Mouse (Mus musculus): ENCODE results near the gene 3110070M22Rik.
"Not testable (repeated sequence)": the region's sequence is repeated elsewhere in the genome, so short reads cannot be mapped to it uniquely, and the experiment has no call there.

The 3110070M22Rik gene

GRCm38 (mm10) chr13:119487880-119488580, at the start of gene 3110070M22Rik, which contains the start of gene Tmem267:
TSS of gene 3110070M22Rik (minus strand) at chr13:119488383.
TSS of gene Tmem267 (plus strand) at chr13:119488039.
- peak; percentile 65 for DNase-seq (ENCODE audit: low read depth, low spot score)

- not testable (repeated sequence) for DNase-seq (ENCODE audit: low read depth, low spot score)
These were observed 6.8 kb upstream of the 3110070M22Rik start for GRCm38 (mm10) chr13:119494938-119495337.

GRCm38 (mm10) chr13:119492083-119492482, 3.9 kb upstream of the 3110070M22Rik start:
- not testable (repeated sequence) for DNase-seq (ENCODE audit: low read depth, low spot score)

- no peak for DNase-seq (ENCODE audit: low read depth, low spot score)
These were observed 829 bp downstream of the 3110070M22Rik start for GRCm38 (mm10) chr13:119487354-119487753.

GRCm38 (mm10) chr13:119477789-119478188, 10.4 kb downstream of the 3110070M22Rik start:
- no peak for DNase-seq (ENCODE audit: low read depth, low spot score)

GRCm38 (mm10) chr13:119476631-119477030, 11.6 kb downstream of the 3110070M22Rik start:
- DNase-seq (ENCODE audit: low read depth, low spot score) = no peak

- DNase-seq (ENCODE audit: low read depth, low spot score) = peak; percentile 80
These were observed 25.3 kb downstream of the 3110070M22Rik start, which contains the start of gene 4833420G17Rik for GRCm38 (mm10) chr13:119462596-119463560. TSS of gene 4833420G17Rik (plus strand) at chr13:119462768.

GRCm38 (mm10) chr13:119461900-119462595, 26.1 kb downstream of the 3110070M22Rik start:
- no peak for DNase-seq (ENCODE audit: low read depth, low spot score)

- no peak for DNase-seq (ENCODE audit: low read depth, low spot score)
These were observed 31.8 kb downstream of the 3110070M22Rik start for GRCm38 (mm10) chr13:119456342-119456741.

GRCm38 (mm10) chr13:119455082-119455481, 33.1 kb downstream of the 3110070M22Rik start:
- DNase-seq (ENCODE audit: low read depth, low spot score) = no peak

- no peak for DNase-seq (ENCODE audit: low read depth, low spot score)
These were observed 34.6 kb downstream of the 3110070M22Rik start for GRCm38 (mm10) chr13:119453563-119453962.

- no peak for DNase-seq (ENCODE audit: low read depth, low spot score)
These were observed 45.9 kb downstream of the 3110070M22Rik start for GRCm38 (mm10) chr13:119442244-119442643.

Data from skeletal muscle tissue, adult 2 months (tissue).